Mouse (Mus musculus) right cerebral cortex, postnatal 4 days (tissue): ENCODE measurements around the gene Rbak.
"Not testable (repeated sequence)": the region's sequence is repeated elsewhere in the genome, so short reads cannot be mapped to it uniquely, and the experiment has no call there.

Source experiments
- DNase-seq: peaks from one replicate; pipeline ENCODE4 v3.0.0-alpha.2; 2022

The Rbak gene

DNA sequence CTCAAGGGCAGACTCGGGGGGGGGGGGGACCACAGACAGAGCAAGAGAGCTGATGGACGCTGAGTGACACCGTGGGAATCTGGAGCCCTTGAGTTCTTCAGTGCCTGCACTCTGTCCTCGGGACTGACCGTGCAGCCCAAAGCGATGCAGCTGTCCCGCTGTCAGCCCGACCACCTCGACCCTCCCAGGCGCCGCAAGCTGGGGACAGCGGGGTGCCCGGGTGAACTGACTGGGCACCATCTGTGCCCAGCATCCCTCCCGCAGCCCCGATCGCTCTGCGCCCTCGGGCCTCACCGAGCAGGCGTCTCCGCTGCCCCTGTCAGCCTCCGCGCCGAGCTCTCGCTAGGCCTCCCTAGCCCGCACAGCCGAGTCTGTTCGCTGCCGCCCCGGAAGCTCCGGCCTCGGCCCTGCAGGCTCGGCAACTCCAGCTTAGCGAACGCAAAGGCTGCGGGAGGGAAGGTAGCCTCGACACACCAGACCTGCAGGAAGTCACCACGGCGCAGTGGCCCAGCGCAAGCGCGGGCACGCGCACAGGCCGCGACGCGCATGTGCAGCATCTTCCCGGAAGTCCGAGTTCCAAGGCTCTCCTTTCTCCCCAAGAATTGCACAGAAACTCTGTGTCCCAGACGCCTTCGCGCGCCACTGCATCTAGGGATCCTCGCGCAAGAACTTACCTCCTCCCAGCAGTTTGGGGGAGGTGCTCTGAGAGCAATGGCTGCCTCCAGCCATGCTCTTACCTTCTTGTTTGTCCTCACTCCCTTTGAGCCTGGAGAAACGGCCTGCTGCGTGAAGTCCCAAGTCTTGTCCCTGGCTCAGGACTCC lies at the start of gene Rbak, which contains the start of gene Spdye4b:
Gene Rbak (minus strand): TSS at position 521 of the 822 bp plus-strand sequence.
Gene Spdye4b (plus strand): TSS at position 763 of the 822 bp plus-strand sequence.
- DNase-seq = peak; percentile 86

DNA sequence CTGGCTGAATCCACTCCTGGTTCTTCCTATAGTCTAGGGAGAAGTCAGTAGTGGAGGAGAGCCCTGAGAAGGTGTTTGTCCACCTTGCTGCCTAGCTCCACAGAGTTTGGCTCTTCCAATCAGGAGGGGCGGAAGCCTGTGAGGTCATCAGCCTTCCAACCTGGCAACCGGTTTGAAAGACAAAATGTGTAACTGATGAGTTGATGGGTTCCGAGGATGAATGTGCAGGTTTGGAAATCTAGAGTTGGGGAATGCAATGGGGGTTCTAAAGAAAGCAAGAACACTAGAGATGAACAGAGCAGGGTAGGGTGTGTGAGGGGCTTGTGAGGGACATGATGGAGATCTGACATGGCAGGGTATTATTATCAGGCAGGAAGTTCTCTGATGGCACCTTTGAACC lies 46.2 kb upstream of the Rbak start, which contains the start of gene Spdye4a:
Gene Spdye4a (minus strand): TSS at position 101 of the 400 bp plus-strand sequence.
- no peak for DNase-seq

DNA sequence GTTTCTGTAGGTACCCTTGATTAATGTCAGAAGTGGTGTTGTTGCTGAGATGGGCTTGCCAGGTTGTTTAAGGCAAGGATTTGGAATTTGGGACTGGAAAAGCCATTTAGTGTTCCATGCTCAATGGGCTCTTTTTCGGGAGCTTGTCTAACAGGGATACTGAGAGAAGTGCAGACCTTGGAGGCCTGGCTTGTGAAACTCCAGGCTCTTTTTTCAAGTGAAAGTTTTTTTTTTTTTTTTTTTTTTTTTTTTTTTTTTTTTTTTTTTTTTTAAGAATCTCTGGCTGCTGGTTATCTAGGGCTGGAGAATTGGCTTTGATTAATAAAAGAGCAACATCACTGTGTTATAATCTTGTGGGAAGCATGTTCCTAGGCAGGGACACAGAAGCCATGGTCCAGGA lies 41.7 kb upstream of the Rbak start:
- DNase-seq = no peak

DNA sequence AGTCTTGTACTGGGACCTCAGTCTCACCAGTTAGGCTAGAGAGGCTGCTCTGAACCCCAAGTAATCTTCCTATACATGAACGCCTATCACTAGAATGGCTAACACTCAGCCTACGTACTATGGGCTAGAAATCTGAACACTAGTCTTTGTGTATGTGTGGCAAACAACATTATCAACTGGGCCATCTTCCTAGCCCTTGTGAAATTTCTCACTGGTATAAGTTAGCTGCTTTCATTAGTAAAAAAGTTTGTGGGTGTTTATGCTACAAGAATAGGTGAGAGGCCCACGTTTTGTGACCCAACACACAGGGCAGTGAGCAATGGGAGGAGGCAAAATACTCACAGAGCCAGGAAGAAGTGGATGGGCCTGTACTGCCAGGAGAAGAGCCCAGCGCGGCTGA lies 40.4 kb upstream of the Rbak start:
- no peak for DNase-seq

DNA sequence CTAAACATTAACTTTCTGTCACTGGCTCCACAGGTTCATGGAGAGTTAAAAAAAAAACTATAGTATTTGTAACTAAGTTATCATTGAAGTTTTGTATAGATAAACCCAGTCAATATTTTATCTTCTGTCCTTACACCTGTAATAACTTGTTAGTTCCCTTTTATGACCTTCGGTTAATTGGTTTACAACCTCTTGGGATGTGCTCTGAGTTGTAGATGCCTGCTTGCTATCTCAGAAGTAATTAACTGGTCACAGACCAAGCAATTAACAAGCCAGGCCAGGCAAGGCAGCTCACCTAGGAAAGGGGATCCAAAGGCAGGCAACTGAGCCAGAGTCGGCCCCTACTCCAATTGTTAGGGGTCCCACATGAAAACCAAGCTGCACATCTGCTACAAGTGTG lies 33.3 kb upstream of the Rbak start:
- no peak for DNase-seq

DNA sequence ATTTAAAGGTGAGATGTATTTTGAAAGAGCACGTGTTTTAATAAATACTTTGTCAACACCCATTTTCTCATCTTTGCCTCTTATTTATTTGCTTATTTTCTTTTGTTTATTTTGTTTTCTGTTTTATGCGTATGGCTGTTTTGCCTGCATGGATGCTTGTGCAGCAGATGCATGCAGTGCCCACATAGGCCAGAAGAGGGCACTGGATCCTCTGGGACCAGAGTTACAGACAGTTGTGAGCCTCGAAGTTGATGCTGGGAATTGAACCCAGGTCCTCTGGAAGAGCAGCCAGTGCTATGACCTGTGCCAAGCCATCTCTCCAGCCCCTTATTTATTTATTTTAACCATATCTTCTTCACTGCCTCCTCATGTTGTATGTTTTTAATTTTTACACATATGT lies 24.4 kb upstream of the Rbak start:
- DNase-seq = no peak

DNA sequence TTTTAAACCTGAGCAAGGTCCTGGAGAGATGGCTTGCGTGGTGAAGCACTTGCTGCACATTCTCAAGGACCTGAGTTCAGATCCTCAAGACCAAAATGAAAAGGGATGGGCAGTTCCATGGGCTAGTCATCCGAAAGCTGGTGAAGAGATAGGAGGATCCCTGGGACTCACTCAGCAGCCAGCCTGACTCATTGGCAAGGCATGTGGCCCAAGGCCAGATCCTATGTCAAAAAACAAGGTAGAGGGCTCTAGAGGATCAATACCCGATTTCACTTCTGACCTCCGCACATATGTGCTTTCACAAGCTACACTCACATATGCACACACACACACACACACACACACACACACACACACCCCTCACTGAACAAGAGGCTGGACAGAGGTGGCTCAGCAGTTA lies 15.9 kb upstream of the Rbak start:
- no peak for DNase-seq

DNA sequence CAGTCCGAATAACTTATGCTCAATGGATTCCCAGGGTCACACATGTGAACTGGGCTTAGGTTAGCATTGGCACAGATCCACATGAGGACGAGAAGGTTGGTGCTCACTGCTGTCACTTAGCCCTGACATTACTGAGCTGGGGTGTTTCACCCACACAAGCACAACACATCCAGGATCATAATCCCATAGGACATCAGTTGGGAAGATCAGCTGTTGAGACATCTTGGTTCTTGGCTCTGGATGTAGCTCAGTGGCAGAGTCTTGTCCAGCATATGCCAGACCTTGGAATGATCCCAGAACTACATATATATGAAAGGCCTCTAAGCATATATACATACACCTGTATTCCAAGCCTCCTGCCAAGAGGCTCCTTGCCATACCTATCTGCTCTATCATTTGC lies 14.6 kb upstream of the Rbak start:
- DNase-seq = no peak

DNA sequence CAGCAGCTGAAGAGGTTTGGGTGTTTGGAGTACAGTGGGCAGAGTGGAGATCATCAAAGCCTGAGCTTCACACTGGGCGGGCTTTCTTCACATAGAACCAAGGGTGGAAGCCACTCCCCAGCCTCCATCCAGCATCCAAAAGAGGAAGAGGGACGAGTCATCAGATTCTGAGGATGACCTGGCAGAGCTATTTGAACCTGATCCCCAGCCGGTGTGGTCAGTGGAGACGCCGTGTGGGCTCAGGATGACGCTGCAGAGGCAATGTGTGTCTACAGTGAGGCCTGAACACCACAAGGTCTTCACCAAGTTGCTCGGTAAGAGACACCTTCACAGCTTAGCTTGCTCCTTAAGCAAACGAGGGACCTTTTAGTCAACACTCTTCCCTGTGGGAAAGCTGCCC lies 14.2 kb upstream of the Rbak start:
- DNase-seq = not testable (repeated sequence)

DNA sequence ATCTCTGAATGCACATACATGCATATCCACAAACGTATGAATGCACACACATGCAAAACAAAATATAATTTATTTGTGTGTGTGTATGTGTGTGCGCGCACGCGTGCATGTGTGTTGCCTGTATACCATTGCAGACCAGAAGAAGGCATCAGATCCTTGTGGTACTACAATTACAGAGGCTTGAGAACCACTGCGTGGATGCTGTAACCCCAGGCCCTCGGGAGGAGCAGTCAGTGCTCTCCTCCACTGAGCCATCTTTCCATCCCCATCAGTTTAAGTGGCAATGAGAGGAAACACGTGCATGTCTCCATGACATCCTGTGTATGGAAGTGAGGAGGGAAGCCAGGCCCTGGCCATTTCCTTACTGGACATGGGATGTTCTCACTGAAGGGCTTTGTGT lies 12.2 kb upstream of the Rbak start:
- DNase-seq = no peak

DNA sequence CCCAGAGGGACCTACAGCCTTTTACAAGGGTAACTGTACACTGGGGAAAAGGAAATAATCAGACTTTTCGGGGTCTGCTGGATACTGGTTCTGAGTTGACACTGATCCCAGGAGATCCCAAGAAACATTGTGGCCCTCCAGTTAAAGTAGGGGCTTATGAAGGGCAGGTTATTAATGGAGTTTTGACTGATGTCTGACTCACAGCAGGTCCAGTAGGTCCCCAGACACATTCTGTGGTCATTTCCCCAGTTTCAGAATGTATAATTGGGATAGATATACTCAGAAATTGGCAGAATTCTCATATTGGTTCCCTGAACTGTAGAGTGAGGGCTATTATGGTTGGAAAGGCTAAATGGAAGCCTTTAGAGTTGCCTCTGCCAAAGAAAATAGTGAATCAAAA lies 7.4 kb upstream of the Rbak start:
- not testable (repeated sequence) for DNase-seq

DNA sequence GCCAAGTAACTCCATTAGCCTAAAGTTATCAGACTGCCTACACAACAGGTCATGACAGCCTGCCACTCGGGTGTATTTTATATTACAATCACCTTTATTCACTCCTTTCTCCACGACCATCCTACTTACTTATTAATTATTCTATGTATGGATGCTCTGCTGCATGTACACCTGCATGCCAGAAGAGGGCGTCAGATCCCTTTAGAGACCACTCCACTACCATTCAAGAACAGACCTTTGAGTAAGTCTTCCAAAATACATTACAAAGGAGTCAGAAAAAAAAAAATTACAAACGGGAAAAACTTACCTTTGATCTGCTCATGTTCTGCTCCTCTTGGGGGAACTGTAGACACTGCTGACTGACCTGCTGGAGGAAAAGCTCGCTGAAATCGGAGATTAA lies 1.4 kb downstream of the Rbak start:
- no peak for DNase-seq

DNA sequence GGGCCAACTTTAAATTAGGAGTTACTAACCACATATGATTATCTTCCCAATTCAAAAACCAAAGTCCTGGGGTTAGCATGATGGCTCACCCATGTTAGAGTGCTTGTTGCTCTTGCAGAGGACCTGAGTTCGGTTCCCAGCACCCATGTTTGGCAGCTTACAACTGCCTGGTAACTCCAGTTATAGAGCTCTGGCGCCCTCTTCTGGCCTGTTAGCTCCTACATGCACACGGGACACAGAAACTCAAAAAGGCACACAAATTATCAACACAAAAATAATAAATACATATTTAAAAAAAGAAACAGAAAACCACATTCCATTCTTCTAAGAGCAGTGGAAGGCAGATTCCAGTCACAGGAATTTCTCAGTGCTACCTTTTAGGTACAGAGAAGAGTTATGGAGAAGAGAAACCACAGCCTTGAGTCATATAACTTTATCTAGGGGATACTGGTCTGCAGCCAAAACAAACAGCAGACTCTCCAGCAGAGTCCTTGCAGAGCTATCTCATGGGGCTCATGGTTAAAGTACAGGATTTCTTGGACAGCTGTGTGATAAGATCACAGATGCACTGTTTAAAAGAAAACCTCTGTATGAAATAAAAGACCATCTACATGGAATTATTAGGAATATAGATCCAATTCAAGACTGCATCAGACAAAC lies 2.9 kb downstream of the Rbak start:
- DNase-seq = no peak

DNA sequence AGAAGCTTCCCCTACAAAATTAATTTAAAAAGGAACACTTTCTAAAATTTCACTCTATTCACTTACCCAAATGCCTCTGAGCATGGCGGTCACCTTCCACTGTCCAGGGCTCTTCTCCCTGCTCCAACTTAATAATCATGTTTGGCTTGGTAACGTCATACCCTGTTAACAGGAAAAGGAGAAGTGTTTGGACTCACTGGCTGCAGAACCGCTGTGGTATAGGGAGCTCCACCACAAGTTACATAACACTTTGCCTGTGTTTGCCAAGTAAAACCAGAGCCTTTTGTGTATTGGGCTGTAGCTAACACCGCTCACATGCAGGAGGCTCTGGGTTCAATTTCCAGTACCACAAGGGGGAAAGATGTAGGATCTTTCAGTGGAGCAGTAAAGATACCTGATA lies 4.6 kb downstream of the Rbak start:
- DNase-seq = no peak

DNA sequence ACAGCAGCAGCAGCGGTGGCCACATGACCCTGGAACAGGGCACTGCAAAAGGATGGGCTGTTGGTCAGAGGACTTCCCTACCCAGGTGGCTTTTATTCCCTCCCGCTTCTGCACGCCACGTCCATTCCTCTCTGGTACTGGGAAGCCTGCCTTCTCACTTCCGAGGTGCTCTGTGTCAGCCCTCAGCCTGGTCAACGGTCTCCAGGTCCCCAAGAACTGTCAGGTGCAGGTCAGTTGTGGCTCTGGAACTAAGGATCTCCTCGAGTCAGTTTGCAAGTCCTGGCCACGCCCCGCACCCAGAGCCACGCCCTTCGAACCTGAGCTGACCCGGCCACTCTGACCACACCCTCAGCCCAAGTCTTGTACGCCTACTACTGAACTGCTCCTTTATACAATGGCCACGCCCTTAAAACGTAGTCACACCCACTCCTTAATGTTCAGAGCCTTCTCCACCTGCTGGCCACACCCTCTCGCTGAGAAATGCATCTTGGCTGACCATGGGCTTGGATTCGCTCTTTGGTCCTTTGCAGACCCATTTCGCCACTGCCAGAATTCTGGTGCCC lies 15.0 kb downstream of the Rbak start:
- DNase-seq = no peak

DNA sequence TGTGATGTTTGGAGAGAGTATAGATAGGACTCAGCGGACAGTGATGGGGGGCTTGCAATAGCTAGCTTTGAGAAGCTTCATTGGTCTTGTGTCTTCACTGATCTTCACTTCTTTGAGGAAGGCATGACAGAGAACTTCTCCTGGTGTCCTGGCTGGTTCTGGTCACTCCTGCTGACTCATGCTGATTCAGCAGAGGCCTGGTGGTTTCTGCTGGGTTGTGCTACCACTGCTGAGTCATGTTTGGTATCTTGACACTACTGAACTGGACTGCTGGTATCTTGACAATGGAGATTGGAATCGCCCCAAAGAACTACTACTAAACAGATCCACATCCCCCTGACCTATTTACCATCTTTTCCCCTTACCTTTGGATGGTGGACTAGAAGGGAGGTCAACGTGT lies 25.0 kb downstream of the Rbak start:
- DNase-seq = no peak

DNA sequence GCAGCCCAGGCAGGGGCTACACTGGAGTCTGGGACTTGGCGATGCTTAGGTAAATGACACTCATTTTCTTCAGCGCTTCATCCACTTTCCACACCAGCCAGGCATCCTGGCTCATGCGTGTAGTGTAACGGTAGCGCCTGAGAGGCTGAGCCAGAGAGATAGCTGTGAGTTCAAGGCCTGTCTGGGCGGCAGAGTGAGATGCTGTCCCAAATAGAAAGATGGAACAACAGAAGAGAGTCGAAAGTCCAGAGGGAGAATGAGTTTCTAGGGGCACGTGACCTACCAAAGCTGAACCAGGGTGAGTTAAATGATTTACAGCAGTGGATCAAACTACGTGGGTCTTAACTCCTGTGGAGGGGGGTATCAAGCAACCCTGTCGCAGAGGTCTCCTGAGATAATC lies 26.8 kb downstream of the Rbak start:
- DNase-seq = no peak

DNA sequence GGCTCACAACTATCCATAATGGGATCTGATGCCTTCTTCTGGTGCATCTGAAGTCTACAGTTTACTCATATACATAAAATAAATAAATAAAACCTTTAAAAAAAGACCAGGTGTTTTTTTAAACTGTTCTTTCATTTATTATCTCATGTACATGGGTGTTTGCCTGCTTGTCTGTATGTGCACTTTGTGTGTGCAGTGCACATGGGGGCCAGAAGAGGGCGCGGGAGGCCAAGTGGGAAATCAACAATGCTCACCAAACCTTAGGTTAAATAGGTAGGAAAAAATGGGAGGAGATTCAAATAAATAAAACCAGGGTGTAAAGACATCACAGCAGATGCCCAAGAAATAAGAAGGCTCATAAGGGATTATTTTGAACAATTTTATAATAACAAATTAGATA lies 30.5 kb downstream of the Rbak start:
- no peak for DNase-seq

DNA sequence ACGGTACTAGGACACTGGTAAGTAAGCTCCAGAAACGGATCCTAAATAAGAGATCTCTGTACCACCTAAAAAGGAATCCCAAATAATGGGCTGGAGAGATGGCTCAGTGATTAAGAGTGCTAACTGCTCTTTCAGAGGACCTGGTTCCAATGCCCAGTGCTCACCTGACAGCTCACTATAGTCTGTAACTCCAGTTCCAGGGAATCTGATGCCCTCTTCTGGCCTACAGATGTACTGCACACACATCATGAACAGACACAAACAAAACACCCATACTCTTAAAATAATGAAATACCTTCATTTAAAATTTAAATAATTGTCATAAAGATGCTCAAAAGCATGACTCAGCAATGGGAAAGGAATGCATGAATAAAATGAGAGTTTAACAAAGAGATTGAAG lies 31.0 kb downstream of the Rbak start:
- DNase-seq = no peak

DNA sequence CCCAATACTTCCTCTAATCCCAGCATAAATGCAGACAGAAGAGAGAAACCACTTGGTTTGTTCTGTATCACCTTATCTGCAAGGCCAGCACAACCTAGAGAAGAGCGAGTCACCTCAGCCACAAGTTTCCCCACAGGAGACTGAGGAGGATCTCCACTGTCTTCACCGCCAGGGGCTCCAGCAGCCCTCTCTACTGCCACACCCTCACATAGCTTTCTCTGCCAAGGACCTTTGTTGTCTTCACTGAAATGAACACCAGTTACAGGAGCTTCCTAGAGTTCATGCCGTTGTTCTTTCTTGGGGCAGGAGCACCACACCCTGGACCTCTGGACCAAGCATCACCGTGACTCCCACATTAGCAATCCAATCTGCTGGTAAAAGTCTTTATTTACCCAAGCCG lies 31.9 kb downstream of the Rbak start:
- DNase-seq = no peak

DNA sequence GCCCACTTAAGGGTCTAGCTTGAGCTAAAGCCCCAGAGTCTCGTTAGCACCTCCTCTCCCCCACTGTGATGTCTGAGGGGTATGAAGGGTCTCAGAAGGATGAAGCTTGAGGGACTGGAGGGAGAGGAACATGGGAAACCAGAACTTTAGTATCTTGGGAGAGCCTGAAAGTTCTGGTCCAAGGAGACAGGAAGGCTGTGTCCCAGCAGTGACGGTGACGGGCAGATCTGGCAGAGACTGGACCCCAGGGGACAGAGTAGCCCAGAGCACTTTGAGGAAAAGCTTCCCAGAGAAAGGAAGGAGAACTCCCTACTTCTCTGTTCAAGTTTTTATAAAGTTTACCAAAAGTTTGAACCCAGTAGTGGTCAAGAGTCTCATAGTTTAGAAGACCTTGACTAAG lies 33.1 kb downstream of the Rbak start, which contains the start of gene Olfr718-ps1:
Gene Olfr718-ps1 (minus strand): TSS at position 101 of the 400 bp plus-strand sequence.
- no peak for DNase-seq

DNA sequence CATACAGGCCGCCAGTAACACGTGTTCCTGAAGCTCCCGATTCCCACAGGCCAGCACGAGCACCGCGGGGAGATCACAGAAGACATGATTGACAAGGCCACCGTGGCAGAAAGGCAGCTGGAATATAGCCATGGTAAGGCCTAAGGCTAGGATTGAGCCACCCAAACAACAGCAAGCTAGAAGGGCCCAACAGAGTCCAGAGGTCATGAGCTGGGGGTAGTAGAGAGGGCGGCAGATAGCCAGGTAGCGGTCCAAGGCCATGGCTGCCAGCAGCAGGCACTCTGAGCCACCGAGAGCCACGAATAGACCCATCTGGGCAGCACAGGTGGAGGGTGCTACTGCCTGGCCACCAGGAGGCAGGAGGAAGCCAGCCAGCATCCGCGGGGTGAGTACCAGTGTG lies 43.0 kb downstream of the Rbak start:
- DNase-seq = no peak

DNA sequence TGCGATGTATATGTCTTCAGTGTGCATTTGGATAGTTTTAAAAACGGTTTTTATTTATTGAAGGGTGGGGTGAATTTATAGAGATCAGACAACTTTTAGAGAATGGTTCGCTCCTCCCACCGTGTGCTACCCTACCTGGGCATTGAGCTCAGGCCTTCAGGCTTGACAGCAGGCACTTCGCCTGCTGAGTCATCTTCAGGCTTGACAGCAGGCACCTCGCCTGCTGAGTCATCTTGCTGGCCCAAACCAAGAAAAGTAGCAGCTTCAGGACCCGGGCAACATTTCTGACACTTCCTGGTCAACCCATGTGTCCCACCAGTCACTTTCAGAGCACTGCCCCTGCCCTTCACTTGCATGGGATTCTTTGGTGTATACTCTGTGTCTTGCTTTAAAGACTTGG lies 45.5 kb downstream of the Rbak start:
- DNase-seq = no peak
